Mouse (Mus musculus): ENCODE results near the gene Amz1. TPM values are rescaled to one million over a fixed set of nuclear protein-coding genes. Genes with fewer than 3 reads are reported as not detected.
A peak's percentile ranks its signal among the peaks of the same experiment; 100 is the strongest.

Gene Amz1
- polyA plus RNA-seq, 1 experiment, result 13.3 TPM

- WGBS, result 50% methylated on average over 9 of the region's 9 CpGs
- TF ChIP-seq POLR2A (IDR thresholded peaks at IDR 0.05; ENCODE audit: borderline replicate concordance, extremely low read depth, low read depth, low read length) (no peak), CTCF (IDR thresholded peaks at IDR 0.05; ENCODE audit: insufficient read depth, low read length) (no peak)
- DNase-seq, result no peak
- 0 out of 2 replicates have a peak, but pooled peaks cover 2% of the 10 kb centered on the region for H3K4me1 ChIP-seq (ENCODE audit: control insufficient read depth, insufficient read depth, low read length)
- no peak overlapping the region for H3K4me3 ChIP-seq (replicated peaks; ENCODE audit: extremely low read depth, low read depth, low read length)
Observed at GRCm38 (mm10) chr5:140776968-140777367, 53.0 kb downstream of the Amz1 start.

DNA sequence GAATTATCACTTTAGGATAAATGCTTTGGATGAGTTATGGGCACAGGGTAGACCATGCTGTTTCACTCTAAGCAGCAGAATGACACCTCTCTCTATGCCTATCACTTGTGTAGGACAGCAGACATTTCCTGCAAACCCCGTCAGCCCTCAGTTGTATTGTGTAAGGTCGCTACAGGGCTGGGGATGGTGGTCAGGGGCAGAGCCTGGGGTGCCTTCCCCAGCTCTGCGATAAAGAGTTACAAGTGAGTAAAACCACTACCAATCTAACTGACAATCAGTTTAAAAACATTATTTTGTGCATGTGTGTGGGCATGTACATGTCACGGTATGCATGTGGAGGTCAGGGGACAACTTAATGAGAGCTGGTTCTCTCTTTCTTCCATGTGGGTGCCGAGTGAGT, 57.2 kb downstream of the Amz1 start:
- 89% methylated on average over 5 of the region's 5 CpGs for WGBS
- TF ChIP-seq CTCF (IDR thresholded peaks at IDR 0.05; ENCODE audit: insufficient read depth, low read length), result no peak
- no peak for TF ChIP-seq POLR2A (IDR thresholded peaks at IDR 0.05; ENCODE audit: borderline replicate concordance, extremely low read depth, low read depth, low read length)
- Histone ChIP-seq H3K4me1 (ENCODE audit: control insufficient read depth, insufficient read depth, low read length) (peaks cover 3% of the 10 kb centered on the region), H3K4me3 (replicated peaks; ENCODE audit: extremely low read depth, low read depth, low read length) (no peak overlapping the region)
- no peak for DNase-seq

DNA sequence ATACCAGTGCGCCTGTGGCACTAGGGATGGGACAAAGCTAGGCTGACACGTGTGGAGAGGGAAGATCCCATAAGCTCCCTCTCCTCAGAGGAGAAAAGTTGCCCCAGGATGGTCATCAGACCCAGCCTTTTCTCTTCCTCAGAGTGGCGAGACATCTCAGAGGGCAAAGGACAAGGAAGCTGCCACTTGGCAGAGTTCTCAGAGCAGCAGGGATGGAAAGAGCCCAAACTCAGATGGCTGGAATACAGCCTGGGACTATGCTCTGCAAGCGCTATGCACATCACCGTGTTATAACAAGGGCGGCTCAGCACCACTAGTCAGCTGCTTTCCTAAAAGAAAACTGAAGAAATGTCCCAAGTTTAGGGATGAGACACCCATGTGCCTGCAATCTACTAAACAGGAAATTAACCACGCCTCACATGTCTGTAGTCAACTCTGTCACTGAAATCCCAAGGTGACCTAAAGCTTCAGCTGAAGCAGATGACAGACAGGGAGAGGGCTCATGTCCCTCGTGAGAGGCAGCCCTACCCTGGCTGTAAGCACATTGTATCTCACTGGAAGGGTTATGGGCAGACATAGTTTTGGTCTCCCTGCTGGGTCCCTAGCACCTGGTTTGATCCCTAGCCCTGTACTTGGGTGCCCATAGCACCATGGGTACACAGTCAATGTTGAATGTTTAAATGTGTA, 58.1 kb downstream of the Amz1 start:
- 73% methylated on average over 8 of the region's 8 CpGs for WGBS
- TF ChIP-seq POLR2A (IDR thresholded peaks at IDR 0.05; ENCODE audit: borderline replicate concordance, extremely low read depth, low read depth, low read length), result no peak
- TF ChIP-seq CTCF (IDR thresholded peaks at IDR 0.05; ENCODE audit: insufficient read depth, low read length), result no peak
- no peak for DNase-seq
- H3K4me1 ChIP-seq (ENCODE audit: control insufficient read depth, insufficient read depth, low read length), result peaks cover 5% of the 10 kb centered on the region
- no peak overlapping the region for H3K4me3 ChIP-seq (replicated peaks; ENCODE audit: extremely low read depth, low read depth, low read length)

GRCm38 (mm10) chr5:140783577-140783976, 59.6 kb downstream of the Amz1 start:
- no peak for DNase-seq
- TF ChIP-seq CTCF (IDR thresholded peaks at IDR 0.05; ENCODE audit: insufficient read depth, low read length), result 0 out of 2 replicates have a peak, but pooled peaks have one; percentile 23
- TF ChIP-seq POLR2A (IDR thresholded peaks at IDR 0.05; ENCODE audit: borderline replicate concordance, extremely low read depth, low read depth, low read length), result no peak
- Histone ChIP-seq H3K4me1 (ENCODE audit: control insufficient read depth, insufficient read depth, low read length) (peaks cover 8% of the 10 kb centered on the region), H3K4me3 (replicated peaks; ENCODE audit: extremely low read depth, low read depth, low read length) (no peak overlapping the region)
- 95% methylated on average over 4 of the region's 4 CpGs for WGBS

GRCm38 (mm10) chr5:140784288-140784687, 60.4 kb downstream of the Amz1 start:
- no peak for DNase-seq
- no peak for TF ChIP-seq POLR2A (IDR thresholded peaks at IDR 0.05; ENCODE audit: borderline replicate concordance, extremely low read depth, low read depth, low read length)
- TF ChIP-seq CTCF (IDR thresholded peaks at IDR 0.05; ENCODE audit: insufficient read depth, low read length), result no peak
- peaks cover 12% of the 10 kb centered on the region for H3K4me1 ChIP-seq (ENCODE audit: control insufficient read depth, insufficient read depth, low read length)
- 83% methylated on average over 6 of the region's 6 CpGs for WGBS
- no peak overlapping the region for H3K4me3 ChIP-seq (replicated peaks; ENCODE audit: extremely low read depth, low read depth, low read length)

DNA sequence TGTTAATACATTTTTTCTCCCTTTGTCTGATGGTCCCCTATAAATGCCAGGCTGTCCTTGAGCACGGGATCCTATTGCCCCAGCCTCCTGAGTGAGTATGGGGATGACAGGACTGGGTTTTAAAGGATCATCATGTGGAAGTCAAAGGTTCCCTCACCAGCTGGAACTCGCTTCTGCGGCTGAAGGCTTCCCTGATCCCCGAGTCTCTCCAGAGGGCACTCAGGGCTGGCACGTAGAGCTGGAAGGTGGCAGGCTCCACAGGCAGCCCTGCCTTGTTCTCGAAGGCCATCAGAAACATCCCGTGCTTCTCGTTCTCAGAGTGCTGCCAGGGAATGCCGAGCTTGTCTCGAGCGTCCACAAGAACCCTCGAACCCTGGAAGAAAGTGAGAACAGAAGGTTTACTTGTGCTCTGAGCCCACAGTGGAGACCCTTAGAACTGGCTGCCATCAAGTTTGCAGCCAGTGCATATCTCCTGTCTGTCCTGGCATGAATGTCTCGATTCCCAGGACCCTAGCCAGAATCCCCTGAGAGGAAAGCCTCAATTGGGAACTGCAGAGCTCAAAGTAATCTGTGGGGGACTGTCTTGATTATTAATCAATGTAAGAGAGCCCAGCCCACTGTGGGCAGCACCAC, 61.4 kb downstream of the Amz1 start:
- WGBS, result 78% methylated on average over 13 of the region's 13 CpGs
- DNase-seq, result no peak
- peaks cover 18% of the 10 kb centered on the region for H3K4me1 ChIP-seq (ENCODE audit: control insufficient read depth, insufficient read depth, low read length)
- no peak overlapping the region for H3K4me3 ChIP-seq (replicated peaks; ENCODE audit: extremely low read depth, low read depth, low read length)
- TF ChIP-seq CTCF (IDR thresholded peaks at IDR 0.05; ENCODE audit: insufficient read depth, low read length) (no peak), POLR2A (IDR thresholded peaks at IDR 0.05; ENCODE audit: borderline replicate concordance, extremely low read depth, low read depth, low read length) (no peak)

- peaks cover 46% of the 10 kb centered on the region for H3K4me1 ChIP-seq (ENCODE audit: control insufficient read depth, insufficient read depth, low read length)
- DNase-seq, result no peak
- TF ChIP-seq CTCF (IDR thresholded peaks at IDR 0.05; ENCODE audit: insufficient read depth, low read length) (no peak), POLR2A (IDR thresholded peaks at IDR 0.05; ENCODE audit: borderline replicate concordance, extremely low read depth, low read depth, low read length) (no peak)
- no peak overlapping the region for H3K4me3 ChIP-seq (replicated peaks; ENCODE audit: extremely low read depth, low read depth, low read length)
Observed at GRCm38 (mm10) chr5:140789561-140789960, 65.6 kb downstream of the Amz1 start.

- peaks cover 53% of the 10 kb centered on the region for H3K4me1 ChIP-seq (ENCODE audit: control insufficient read depth, insufficient read depth, low read length)
- 19% methylated on average over 2 of the region's 2 CpGs for WGBS
- H3K4me3 ChIP-seq (replicated peaks; ENCODE audit: extremely low read depth, low read depth, low read length), result no peak overlapping the region
- DNase-seq, result no peak
- TF ChIP-seq CTCF (IDR thresholded peaks at IDR 0.05; ENCODE audit: insufficient read depth, low read length), result no peak
- TF ChIP-seq POLR2A (IDR thresholded peaks at IDR 0.05; ENCODE audit: borderline replicate concordance, extremely low read depth, low read depth, low read length), result no peak
Observed at GRCm38 (mm10) chr5:140790392-140790791, 66.5 kb downstream of the Amz1 start.

- peak; percentile 63 for DNase-seq
- peak; percentile 37; the same call in 1 of the 2 replicates for TF ChIP-seq POLR2A (IDR thresholded peaks at IDR 0.05; ENCODE audit: borderline replicate concordance, extremely low read depth, low read depth, low read length)
- no peak for TF ChIP-seq CTCF (IDR thresholded peaks at IDR 0.05; ENCODE audit: insufficient read depth, low read length)
- WGBS, result 23% methylated on average over 9 of the region's 9 CpGs
- H3K4me1 ChIP-seq (ENCODE audit: control insufficient read depth, insufficient read depth, low read length), result peaks cover 49% of the 10 kb centered on the region
- H3K4me3 ChIP-seq (replicated peaks; ENCODE audit: extremely low read depth, low read depth, low read length), result no peak overlapping the region
Observed at GRCm38 (mm10) chr5:140790937-140791877, 67.3 kb downstream of the Amz1 start.
